Mouse (Mus musculus) hindbrain, embryonic 11.5 days (tissue): ENCODE results near the gene Ube2b. TPM values are rescaled to one million over a fixed set of nuclear protein-coding genes. Genes with fewer than 3 reads are reported as not detected.

ENCODE experiments used
- ATAC-seq: fragments of 200-750 bp; cut with Nextera tagmentation; 2 replicates; pipeline ENCODE4 v1.8.0; 2017; ENCODE audit warnings: mild to moderate bottlenecking, moderate TSS enrichment, moderate library complexity; ENCODE audit not compliant: low FRiP score
- DNase-seq: peaks from one replicate; pipeline ENCODE4 v3.0.0-alpha.2; 2015; ENCODE audit warnings: low spot score
- H3K27ac ChIP-seq: fragments of 300-500 bp; sonication (generic); 2 replicates; pipeline ENCODE4 v1.5.1; 2014; ENCODE audit warnings: mild to moderate bottlenecking, low read depth, low read length
- H3K27me3 ChIP-seq: fragments of 300-500 bp; sonication (generic); 2 replicates; pipeline ENCODE4 v1.6.1; 2014; ENCODE audit warnings: mild to moderate bottlenecking, low read length, moderate library complexity, mixed read lengths; ENCODE audit not compliant: control insufficient read depth, insufficient read depth
- H3K36me3 ChIP-seq: fragments of 300-500 bp; sonication (generic); 2 replicates; pipeline ENCODE4 v1.6.1; 2014; ENCODE audit warnings: mild to moderate bottlenecking, low read length, moderate library complexity, mixed read lengths; ENCODE audit not compliant: control insufficient read depth, insufficient read depth
- H3K4me1 ChIP-seq: fragments of 300-500 bp; sonication (generic); replicated peaks from 2 replicates; pipeline ENCODE4 v1.6.1; 2014; ENCODE audit warnings: low read length, mixed read lengths; ENCODE audit not compliant: control insufficient read depth, insufficient read depth
- H3K4me2 ChIP-seq: fragments of 300-500 bp; sonication (generic); replicated peaks from 2 replicates; pipeline ENCODE4 v1.6.1; 2014; ENCODE audit warnings: mild to moderate bottlenecking, low read depth, low read length
- H3K4me3 ChIP-seq: fragments of 300-500 bp; sonication (generic); 2 replicates; pipeline ENCODE4 v1.5.1; 2014; ENCODE audit warnings: low read depth, low read length
- H3K9ac ChIP-seq: fragments of 300-500 bp; sonication (generic); 2 replicates; pipeline ENCODE4 v1.6.1; 2014; ENCODE audit warnings: low read depth, low read length
- H3K9me3 ChIP-seq: fragments of 300-500 bp; sonication (generic); 2 replicates; pipeline ENCODE4 v1.6.1; 2016; ENCODE audit warnings: low read length; ENCODE audit not compliant: control insufficient read depth
- WGBS: fragments of 180-500 bp; shearing (Covaris S2); extraction: QIAGEN DNeasy Blood & Tissue Kit; methylation state at CpG from one replicate; pipeline ENCODE4 v1.1.7; 2014; 5-methylcytosine and 5-hydroxymethylcytosine counted together
- polyA plus RNA-seq: library from polyadenylated mRNA; unstranded; fragments of >200 nt; fragmentation: Nextera tagmentation; extraction: Ambion mirVana; gene quantifications from 2 replicates; pipeline ENCODE4 v1.2.1, GENCODE M21; 2014

Ube2b gene
- polyA plus RNA-seq, 1 experiment from 2014 or later, result 205 TPM

DNA sequence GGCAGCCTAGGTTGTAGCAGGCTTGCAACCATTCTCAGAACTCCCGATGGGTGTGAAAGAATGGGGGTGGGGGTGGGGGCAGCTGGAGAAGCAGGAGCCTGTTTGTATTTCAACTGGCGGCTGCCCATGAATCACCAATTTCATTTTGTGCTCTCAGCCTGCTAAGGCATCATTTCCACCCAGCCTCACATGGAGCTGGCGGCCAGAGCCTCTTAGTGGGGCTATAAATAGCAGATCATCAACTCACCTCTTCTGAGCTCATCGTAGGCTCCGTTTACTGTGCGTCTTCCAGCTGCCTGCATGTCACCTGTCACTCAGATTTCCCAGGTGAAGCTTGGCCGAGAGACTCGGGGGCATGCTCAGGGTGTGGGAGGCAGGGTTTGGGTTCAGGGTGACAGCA, 55.0 kb downstream of the Ube2b start:
- H3K4me2 ChIP-seq, result no peak overlapping the region
- no peaks in the 10 kb centered on the region for H3K36me3 ChIP-seq
- H3K9ac ChIP-seq, result no peak overlapping the region
- DNase-seq, result no peak
- H3K4me1 ChIP-seq, result peaks cover 3% of the 10 kb centered on the region; the same call in 1 of the 2 replicates
- H3K4me3 ChIP-seq, result no peak overlapping the region
- WGBS, result 48% methylated on average over 8 of the region's 8 CpGs
- no peak overlapping the region for H3K27ac ChIP-seq
- no peaks in the 10 kb centered on the region for H3K9me3 ChIP-seq
- no peaks in the 10 kb centered on the region for H3K27me3 ChIP-seq
- ATAC-seq, result no peak

DNA sequence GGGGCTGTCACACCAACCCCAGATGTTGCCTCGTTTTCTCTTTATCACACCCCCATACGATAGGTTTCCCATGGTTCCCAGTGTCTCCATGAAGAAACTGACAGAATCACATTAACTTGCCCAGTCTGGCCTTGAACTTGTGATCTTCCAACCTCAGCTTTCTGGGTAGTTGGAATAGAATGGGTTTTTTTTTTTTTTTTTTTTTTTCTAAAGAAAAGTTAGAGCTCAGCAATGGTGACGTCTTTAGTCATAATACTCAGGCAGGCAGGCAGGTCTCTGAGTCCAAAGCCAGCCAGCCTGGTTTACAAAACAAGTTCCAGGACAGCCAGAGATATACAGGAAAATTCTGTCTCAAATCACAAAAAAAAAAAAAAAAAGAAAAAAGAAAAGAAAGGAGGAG, 56.3 kb downstream of the Ube2b start:
- H3K4me3 ChIP-seq, result no peak overlapping the region
- WGBS, result 86% methylated on average over 3 of the region's 3 CpGs
- H3K4me2 ChIP-seq, result no peak overlapping the region
- H3K9me3 ChIP-seq, result no peaks in the 10 kb centered on the region
- no peak overlapping the region for H3K9ac ChIP-seq
- no peak overlapping the region for H3K27ac ChIP-seq
- H3K27me3 ChIP-seq, result no peaks in the 10 kb centered on the region
- H3K36me3 ChIP-seq, result no peaks in the 10 kb centered on the region
- DNase-seq (no peak), ATAC-seq (no peak)
- peaks cover 3% of the 10 kb centered on the region; the same call in 1 of the 2 replicates for H3K4me1 ChIP-seq

DNA sequence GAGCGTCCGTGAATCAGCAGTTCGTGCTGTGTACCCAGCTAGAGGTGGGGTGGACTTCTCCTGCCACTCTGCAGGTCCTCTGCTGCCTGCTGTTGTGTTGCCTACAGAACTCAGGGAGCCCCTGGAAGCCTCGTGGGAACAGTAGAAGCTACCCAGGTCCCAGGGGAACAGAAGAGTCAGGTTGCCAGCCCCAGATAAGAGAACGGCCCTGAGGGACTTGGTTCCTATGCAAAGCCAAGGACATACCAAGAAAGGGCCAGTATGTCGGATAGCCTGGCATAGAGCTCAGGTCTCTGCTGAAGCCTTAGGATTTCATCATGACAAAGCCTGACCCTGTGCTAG, 57.1 kb downstream of the Ube2b start:
- Histone ChIP-seq H3K36me3 (no peaks in the 10 kb centered on the region), H3K27ac (no peak overlapping the region), H3K9me3 (no peaks in the 10 kb centered on the region), H3K4me3 (no peak overlapping the region), H3K9ac (no peak overlapping the region), H3K4me2 (no peak overlapping the region), H3K27me3 (no peaks in the 10 kb centered on the region), H3K4me1 (peaks cover 3% of the 10 kb centered on the region; the same call in 1 of the 2 replicates)
- DNase-seq (no peak), ATAC-seq (no peak; the same call in 1 of the 2 replicates)
- 49% methylated on average over 6 of the region's 6 CpGs for WGBS

DNA sequence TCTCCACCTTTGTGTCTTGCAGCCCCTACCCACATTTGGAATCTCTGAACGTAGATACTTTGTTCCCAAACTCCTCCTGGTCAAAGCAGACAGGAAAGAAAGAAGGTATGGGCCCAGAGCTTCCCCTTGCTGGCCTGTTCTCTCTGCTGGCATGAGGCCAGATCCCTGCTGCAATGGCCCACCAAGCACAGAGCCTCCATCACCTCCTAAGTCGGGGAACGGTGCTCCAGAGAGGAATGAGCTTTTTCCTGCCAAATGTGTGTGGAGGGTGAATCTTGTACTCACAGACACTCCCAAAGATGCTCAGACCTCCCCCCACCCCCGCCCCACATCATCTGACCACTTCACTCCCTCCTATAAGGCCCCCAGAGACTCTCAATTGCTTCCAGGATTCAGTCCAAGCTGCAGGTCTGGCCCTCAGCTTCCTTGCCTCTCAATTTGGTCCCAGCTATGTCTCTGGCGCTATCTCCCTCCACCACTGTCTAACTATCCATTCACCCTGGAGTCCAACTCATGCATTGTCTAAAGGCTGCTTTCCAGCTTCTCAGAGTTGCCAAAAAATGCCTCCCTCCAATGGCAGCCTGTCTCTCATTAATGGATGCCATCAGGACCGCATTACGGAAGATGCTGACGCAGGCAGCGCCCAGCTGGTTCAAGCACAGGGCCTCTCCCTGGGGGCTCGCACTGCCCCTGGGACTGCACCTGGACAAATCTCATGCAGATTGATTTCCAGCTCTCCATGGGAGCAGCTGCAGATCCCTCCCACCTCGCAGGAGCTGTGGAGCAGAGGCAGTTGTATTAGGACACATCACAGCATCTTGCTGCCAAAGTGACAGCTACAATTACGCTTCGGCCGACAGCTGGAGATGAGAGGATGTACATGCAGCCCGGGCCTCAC, 57.7 kb downstream of the Ube2b start:
- H3K4me3 ChIP-seq, result no peak overlapping the region
- no peaks in the 10 kb centered on the region for H3K27me3 ChIP-seq
- H3K36me3 ChIP-seq, result no peaks in the 10 kb centered on the region
- no peak overlapping the region for H3K9ac ChIP-seq
- no peaks in the 10 kb centered on the region for H3K9me3 ChIP-seq
- H3K27ac ChIP-seq, result no peak overlapping the region; the same call in 1 of the 2 replicates
- DNase-seq, result peak; percentile 27
- H3K4me2 ChIP-seq, result no peak overlapping the region
- peaks cover 3% of the 10 kb centered on the region; the same call in 1 of the 2 replicates for H3K4me1 ChIP-seq
- no peak; the same call in 1 of the 2 replicates for ATAC-seq
- 63% methylated on average over 15 of the region's 15 CpGs for WGBS

DNA sequence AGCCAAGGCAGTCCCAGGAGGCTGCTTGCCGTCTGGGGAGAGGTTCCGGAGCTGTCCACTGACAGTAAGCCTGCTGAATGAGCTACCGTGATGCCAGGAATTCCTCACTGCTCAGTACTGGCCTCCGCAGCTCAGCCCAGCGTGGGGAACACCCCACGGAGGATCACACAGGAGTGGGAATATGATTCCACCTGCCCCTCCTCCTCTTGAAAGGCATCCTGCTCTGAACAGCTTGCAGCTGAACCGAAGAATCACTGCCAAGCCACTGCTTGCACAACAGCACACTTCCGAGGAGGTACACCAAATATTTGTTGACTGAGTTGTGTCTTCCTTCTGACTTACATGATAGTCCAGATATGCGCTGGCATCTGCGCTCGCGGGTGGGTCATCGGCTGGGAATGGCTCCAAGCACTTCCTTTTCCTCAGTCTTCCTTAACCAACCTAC, 60.0 kb downstream of the Ube2b start:
- Histone ChIP-seq H3K9me3 (no peaks in the 10 kb centered on the region), H3K27ac (no peak overlapping the region), H3K4me3 (no peak overlapping the region), H3K9ac (no peak overlapping the region), H3K4me2 (no peak overlapping the region), H3K36me3 (no peaks in the 10 kb centered on the region), H3K27me3 (no peaks in the 10 kb centered on the region), H3K4me1 (peaks cover 3% of the 10 kb centered on the region; the same call in 1 of the 2 replicates)
- no peak for DNase-seq
- WGBS, result 78% methylated on average over 13 of the region's 13 CpGs
- no peak for ATAC-seq

DNA sequence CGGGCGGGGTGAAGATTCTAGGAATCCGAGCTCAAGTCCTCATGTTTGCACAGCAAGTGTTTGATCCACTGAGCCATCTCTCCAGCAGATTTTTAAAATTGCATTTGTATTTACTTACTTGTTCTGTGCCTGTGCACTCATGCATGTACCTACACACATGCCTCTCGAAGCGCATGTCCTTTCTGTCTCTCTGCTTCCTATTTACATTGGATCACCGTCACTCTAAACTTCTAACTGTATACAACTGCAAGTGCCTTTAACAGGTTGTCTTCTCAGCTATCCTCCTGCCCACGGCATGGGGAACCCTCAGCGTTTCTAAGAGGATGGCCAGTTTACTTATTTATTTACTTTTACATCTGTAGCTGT, 61.0 kb downstream of the Ube2b start:
- no peaks in the 10 kb centered on the region for H3K9me3 ChIP-seq
- WGBS, result 84% methylated on average over 8 of the region's 8 CpGs
- H3K4me2 ChIP-seq, result no peak overlapping the region
- no peak overlapping the region for H3K27ac ChIP-seq
- DNase-seq (no peak), ATAC-seq (no peak)
- no peak overlapping the region for H3K9ac ChIP-seq
- no peaks in the 10 kb centered on the region for H3K36me3 ChIP-seq
- no peaks in the 10 kb centered on the region for H3K27me3 ChIP-seq
- H3K4me1 ChIP-seq, result peaks cover 3% of the 10 kb centered on the region; the same call in 1 of the 2 replicates
- no peak overlapping the region for H3K4me3 ChIP-seq

DNA sequence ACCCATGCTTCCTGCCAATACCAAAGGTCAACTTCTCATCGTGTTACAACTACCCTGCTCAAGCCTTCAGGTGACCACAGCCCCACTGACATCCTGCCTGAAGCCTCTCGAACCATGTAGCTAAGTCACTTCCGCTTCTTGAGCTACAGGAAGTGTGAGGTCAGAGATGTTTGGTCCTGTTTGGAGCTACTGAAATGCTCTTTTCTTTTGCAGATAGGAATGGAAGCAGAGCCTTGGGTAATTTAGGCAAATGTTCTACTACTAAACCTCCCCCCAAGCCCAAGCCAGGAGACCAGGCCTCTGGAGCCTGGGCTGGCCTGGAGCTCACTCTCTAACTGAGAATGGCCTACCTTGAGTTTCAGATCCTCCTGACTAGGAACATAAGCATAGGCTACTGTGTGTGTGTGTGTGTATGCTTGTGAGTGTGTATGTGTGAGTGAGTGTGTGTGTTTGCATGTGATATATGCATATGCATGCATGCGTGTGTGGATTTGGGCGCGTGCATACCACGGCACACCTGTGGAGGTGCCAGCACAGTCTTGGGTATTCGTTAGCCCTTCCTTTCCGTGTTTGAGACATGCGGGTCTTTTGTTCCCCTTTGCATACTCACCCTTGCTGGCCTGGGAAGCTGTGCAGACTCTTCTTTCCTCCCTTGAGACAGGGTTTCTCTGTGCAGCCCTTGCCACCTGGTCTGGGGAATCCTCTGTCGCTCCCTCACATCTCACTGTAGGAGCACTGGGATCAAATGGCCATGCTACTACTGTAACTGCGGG, 61.6 kb downstream of the Ube2b start:
- H3K4me1 ChIP-seq, result peaks cover 3% of the 10 kb centered on the region; the same call in 1 of the 2 replicates
- no peak overlapping the region for H3K27ac ChIP-seq
- no peaks in the 10 kb centered on the region for H3K36me3 ChIP-seq
- no peak overlapping the region for H3K4me3 ChIP-seq
- no peaks in the 10 kb centered on the region for H3K9me3 ChIP-seq
- no peaks in the 10 kb centered on the region for H3K27me3 ChIP-seq
- DNase-seq, result no peak
- ATAC-seq, result no peak
- H3K4me2 ChIP-seq, result no peak overlapping the region
- 87% methylated on average over 12 of the region's 12 CpGs for WGBS
- H3K9ac ChIP-seq, result no peak overlapping the region

DNA sequence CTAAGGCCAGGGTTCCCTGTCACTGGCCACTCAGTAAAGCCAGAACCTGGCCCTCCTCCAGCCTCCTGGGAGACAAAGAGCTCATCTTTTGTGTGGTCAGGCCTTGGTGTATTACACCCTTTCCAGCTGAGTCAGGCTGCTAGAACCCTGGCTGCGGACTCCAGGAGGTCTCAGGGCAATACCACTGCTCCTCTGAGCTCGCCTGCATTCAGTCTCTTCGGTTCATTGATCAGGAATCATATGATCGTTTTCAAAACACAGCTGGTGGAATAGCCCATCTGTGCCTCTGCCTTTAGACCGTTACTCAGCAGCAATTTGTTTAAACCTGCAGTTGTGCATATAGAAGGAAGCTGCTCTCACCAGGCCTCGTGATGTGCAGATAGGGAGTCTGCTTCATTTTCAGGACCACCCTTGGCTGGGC, 63.2 kb downstream of the Ube2b start:
- H3K27ac ChIP-seq, result no peak overlapping the region
- H3K9me3 ChIP-seq, result no peaks in the 10 kb centered on the region
- ATAC-seq (no peak), DNase-seq (no peak)
- no peaks in the 10 kb centered on the region for H3K4me1 ChIP-seq
- H3K4me3 ChIP-seq, result no peak overlapping the region
- H3K4me2 ChIP-seq, result no peak overlapping the region
- no peaks in the 10 kb centered on the region for H3K36me3 ChIP-seq
- WGBS, result 67% methylated on average over 6 of the region's 6 CpGs
- no peak overlapping the region for H3K9ac ChIP-seq
- H3K27me3 ChIP-seq, result no peaks in the 10 kb centered on the region
